Mouse (Mus musculus) embryonic fibroblast, embryonic 13.5 days (primary cell): ENCODE data around the gene Npw.

Source experiments
- CTCF ChIP-seq: IDR thresholded peaks from 2 replicates; pipeline ENCODE4 v1.5.1; 2011; ENCODE audit warnings: mild to moderate bottlenecking, control low read depth, low read length, moderate library complexity, borderline replicate concordance; ENCODE audit not compliant: insufficient read depth
- POLR2A ChIP-seq: IDR thresholded peaks from 2 replicates; pipeline ENCODE4 v1.6.1; 2011; ENCODE audit warnings: low read depth, mild to moderate bottlenecking, control low read depth, low read length, moderate library complexity

GRCm38 (mm10) chr17:24689251-24690081, 31.2 kb upstream of the Npw start, which contains the start of gene Syngr3:
- no peak for TF ChIP-seq CTCF
- no peak for TF ChIP-seq POLR2A
